Mouse (Mus musculus): ENCODE measurements around the gene Ube2n. TPM values are rescaled to one million over a fixed set of nuclear protein-coding genes. Genes with fewer than 3 reads are reported as not detected.

The Ube2n gene
- 275 TPM for polyA plus RNA-seq (2017; shearing (Covaris generic))

GRCm38 (mm10) chr10:95514656-95515292, at the start of gene Ube2n:
TSS of gene Ube2n (plus strand) at chr10:95515145.

GRCm38 (mm10) chr10:95501463-95502081, 13.4 kb upstream of the Ube2n start, which contains the start of gene Mrpl42:
TSS of gene Mrpl42 (minus strand) at chr10:95501940.

DNA sequence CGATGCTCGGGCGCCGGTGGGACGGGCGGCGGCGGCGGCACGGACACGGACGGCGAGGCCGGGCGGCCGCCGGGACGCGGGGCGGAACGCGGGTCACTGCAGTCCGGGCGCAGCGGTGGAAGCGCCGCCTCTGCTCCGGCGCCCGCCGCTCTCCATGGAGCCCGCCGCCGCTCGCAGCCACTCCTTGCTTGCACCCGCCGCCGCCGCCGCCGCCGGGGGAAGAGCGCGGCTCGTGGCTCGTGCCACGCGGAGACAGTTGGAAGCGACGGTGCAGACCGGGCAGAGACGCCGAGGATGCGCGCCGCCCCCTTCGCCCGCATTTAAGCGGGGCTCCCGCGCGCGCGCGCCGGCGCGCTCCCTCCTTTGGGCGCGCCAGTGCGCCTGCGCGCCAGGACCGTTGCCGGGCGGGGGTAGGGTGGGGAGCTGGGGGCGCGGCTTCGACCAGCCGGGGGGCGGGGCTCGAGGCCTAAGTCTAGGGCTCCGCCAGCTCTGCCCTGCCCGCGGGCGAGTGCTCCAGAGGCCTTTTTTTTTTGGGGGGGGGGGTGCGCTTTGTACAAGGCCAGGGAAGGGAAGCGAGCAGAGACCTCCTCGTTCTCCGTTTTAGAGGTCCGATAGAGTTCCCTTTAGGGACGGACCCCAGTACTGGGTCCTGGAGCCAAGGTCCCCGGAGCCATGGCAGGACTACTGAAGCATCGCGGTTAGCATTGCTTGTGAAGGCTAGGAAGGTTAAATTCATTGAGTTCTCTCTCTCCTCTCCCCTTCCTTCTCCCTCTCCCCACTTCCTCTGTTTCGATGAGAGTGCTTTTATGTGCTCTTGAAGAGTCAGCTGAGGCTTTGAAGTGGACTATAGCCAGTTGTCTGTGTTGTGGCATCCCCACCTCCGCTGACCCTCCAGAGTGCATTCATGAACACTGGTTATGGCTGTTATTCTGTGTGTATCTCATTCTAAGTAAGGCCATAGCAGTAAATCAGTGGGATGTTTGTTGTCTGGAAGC, 49.2 kb downstream of the Ube2n start, which contains the start of gene Nudt4:
Gene Nudt4 (minus strand): TSS at position 296 of the 995 bp plus-strand sequence.

Other genes starting within 250 kb of the Ube2n start
- 12.9 TPM for gene Cradd, start 191.0 kb upstream of the Ube2n start, polyA plus RNA-seq (2017; shearing (Covaris generic))
- gene Socs2, start 98.0 kb upstream of the Ube2n start, polyA plus RNA-seq (2017; shearing (Covaris generic)): 4.8 TPM
- gene Mrpl42, start 13.2 kb upstream of the Ube2n start, polyA plus RNA-seq (2017; shearing (Covaris generic)): 69.3 TPM
- 39.9 TPM for gene Nudt4, start 49.0 kb downstream of the Ube2n start, polyA plus RNA-seq (2017; shearing (Covaris generic))
- not detected for gene Anapc15-ps, start 158.3 kb downstream of the Ube2n start, polyA plus RNA-seq (2017; shearing (Covaris generic))